Mouse (Mus musculus) erythroblast, embryonic 14.5 days (primary cell): ENCODE measurements around the gene Lor.

Experiments
- GATA1 ChIP-seq: IDR thresholded peaks from 2 replicates; pipeline ENCODE4 v1.6.1; 2012; ENCODE audit warnings: low read length, inconsistent platforms, mixed read lengths
- TAL1 ChIP-seq: IDR thresholded peaks from 3 replicates; pipeline ENCODE4 v1.6.1; 2012; ENCODE audit warnings: low read length, inconsistent platforms, mixed read lengths

DNA sequence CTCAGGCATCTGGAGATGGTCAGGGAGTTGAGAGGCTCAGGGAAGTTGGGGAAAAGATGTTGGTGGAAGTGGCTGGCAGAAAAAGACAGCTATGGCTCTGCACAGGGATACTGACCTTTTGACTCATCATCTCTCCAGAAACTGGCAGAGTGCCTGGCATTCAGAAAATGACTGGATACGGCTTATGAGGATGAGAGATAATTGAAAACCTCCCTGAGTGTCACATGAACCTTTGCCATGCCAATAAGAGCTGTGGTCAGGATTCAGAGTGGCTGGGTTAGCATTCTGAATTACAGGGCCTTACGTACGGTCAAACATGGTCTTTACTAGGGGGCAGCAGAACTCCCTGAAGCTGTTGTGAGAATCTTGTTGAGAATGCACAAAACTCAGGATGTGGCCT lies 38.0 kb upstream of the Lor start:
- TF ChIP-seq TAL1 = no peak
- TF ChIP-seq GATA1 = no peak
